24 mouse cellular contexts compared by ENCODE assay signal in genomic region chr17:83712341-83712740, GRCm38 (mm10). TPM values are rescaled to one million over a fixed set of nuclear protein-coding genes. Genes with fewer than 3 reads are reported as not detected.
DNase-seq lines count a peak whose midpoint lies in the region; ATAC-seq and TF ChIP-seq lines count a peak whose summit lies in the region.
"Had no signal": no experiment of that assay in that cellular context is flagged by ENCODE, and none has a peak within 500 bp of the region (broad histone marks: within the 10 kb centered on the region; RNA-seq: fewer than 3 reads in every experiment).

No protein-coding gene starts in this region.

- peaks cover 8% of the 10 kb centered on the region; the same call in 1 of the 2 replicates for H3K4me1 ChIP-seq in embryonic facial prominence, embryonic 12.5 days
- H3K4me1 ChIP-seq in embryonic facial prominence, embryonic 10.5 days: peaks cover 3% of the 10 kb centered on the region
- peaks cover 62% of the 10 kb centered on the region for H3K4me1 ChIP-seq in E14TG2a.4 (replicated peaks; ENCODE audit: low read depth, low read length)
- H3K4me1 ChIP-seq: hindbrain, embryonic 12.5 days had no signal

- TF ChIP-seq CTCF in E14TG2a.4 (conservative IDR thresholded peaks at IDR 0.05; ENCODE audit: low read length): no peak

- DNase-seq in embryonic facial prominence, embryonic 10.5 days (ENCODE audit: low spot score): no peak
- peak; percentile 52 for DNase-seq in layer of hippocampus, adult 9-11 months
- DNase-seq in layer of hippocampus, adult 9-10 months (ENCODE audit: low spot score): no peak
- DNase-seq in telencephalon, adult 2 months (ENCODE audit: low read depth, low spot score): peak; percentile 51
- DNase-seq in thymus, adult 18-20 months: no peak
- DNase-seq: adrenal gland, postnatal 10 days; adrenal gland, postnatal 36 days; cerebellum, adult 11-12 months; cerebellum, adult 8-10 months; cerebellum, postnatal 10 days; cerebellum, postnatal 36 days; gastrocnemius, adult 2 months; gastrocnemius, postnatal 14 days; heart, adult 11 months had no signal

- no peaks in the 10 kb centered on the region for H3K9me3 ChIP-seq in embryonic facial prominence, embryonic 12.5 days
- peaks cover 2% of the 10 kb centered on the region; the same call in 1 of the 2 replicates for H3K9me3 ChIP-seq in embryonic facial prominence, embryonic 10.5 days
- H3K9me3 ChIP-seq in E14TG2a.4 (ENCODE audit: low read length): no peaks in the 10 kb centered on the region
- H3K9me3 ChIP-seq: forebrain, embryonic 12.5 days; forebrain, embryonic 15.5 days; hindbrain, embryonic 12.5 days had no signal

- ATAC-seq in embryonic facial prominence, embryonic 12.5 days (ENCODE audit: insufficient number of reproducible peaks, insufficient read depth, low FRiP score, low TSS enrichment): peak; percentile 28; the same call in 1 of the 2 replicates
- ATAC-seq: forebrain, embryonic 15.5 days; Patski had no signal

- no peak overlapping the region for H3K27ac ChIP-seq in embryonic facial prominence, embryonic 12.5 days
- no peak overlapping the region for H3K27ac ChIP-seq in embryonic facial prominence, embryonic 10.5 days (replicated peaks)
- H3K27ac ChIP-seq: embryonic facial prominence, embryonic 13.5 days; forebrain, embryonic 12.5 days; forebrain, embryonic 15.5 days; gastrocnemius, adult 2 months; hindbrain, embryonic 12.5 days; hindbrain, embryonic 15.5 days had no signal

- 89% methylated on average over 9 of the region's 9 CpGs for WGBS in embryonic facial prominence, embryonic 12.5 days
- WGBS in embryonic facial prominence, embryonic 10.5 days: 91% methylated on average over 9 of the region's 9 CpGs

- H3K4me3 ChIP-seq in embryonic facial prominence, embryonic 12.5 days: no peak overlapping the region
- H3K4me3 ChIP-seq in embryonic facial prominence, embryonic 10.5 days: no peak overlapping the region
- 0 out of 2 replicates have a peak overlapping the region, but pooled peaks have one; percentile 2 for H3K4me3 ChIP-seq in E14TG2a.4 (replicated peaks; ENCODE audit: low read length)
- H3K4me3 ChIP-seq: embryonic facial prominence, embryonic 13.5 days; erythroblast, embryonic 14.5 days; forebrain, embryonic 12.5 days; forebrain, embryonic 15.5 days; gastrocnemius, adult 2 months; hindbrain, embryonic 12.5 days; hindbrain, embryonic 15.5 days had no signal

- H3K9ac ChIP-seq in embryonic facial prominence, embryonic 12.5 days: no peak overlapping the region
- H3K9ac ChIP-seq: embryonic facial prominence, embryonic 13.5 days; forebrain, embryonic 12.5 days; forebrain, embryonic 15.5 days; hindbrain, embryonic 12.5 days; hindbrain, embryonic 15.5 days had no signal

- H3K4me2 ChIP-seq in embryonic facial prominence, embryonic 12.5 days (replicated peaks): no peak overlapping the region
- H3K4me2 ChIP-seq: embryonic facial prominence, embryonic 13.5 days; forebrain, embryonic 12.5 days; forebrain, embryonic 15.5 days; heart, embryonic 11.5 days; hindbrain, embryonic 12.5 days; hindbrain, embryonic 15.5 days had no signal

- no peaks in the 10 kb centered on the region for H3K27me3 ChIP-seq in embryonic facial prominence, embryonic 12.5 days
- H3K27me3 ChIP-seq in embryonic facial prominence, embryonic 10.5 days (replicated peaks; ENCODE audit: low read depth, poor library complexity, severe bottlenecking): no peaks in the 10 kb centered on the region
- no peaks in the 10 kb centered on the region for H3K27me3 ChIP-seq in E14TG2a.4 (ENCODE audit: insufficient read depth, low read length)
- H3K27me3 ChIP-seq: embryonic facial prominence, embryonic 13.5 days; forebrain, embryonic 12.5 days; forebrain, embryonic 15.5 days; hindbrain, embryonic 12.5 days; hindbrain, embryonic 15.5 days; Patski had no signal

- peaks cover 46% of the 10 kb centered on the region for H3K36me3 ChIP-seq in embryonic facial prominence, embryonic 12.5 days
- H3K36me3 ChIP-seq in embryonic facial prominence, embryonic 10.5 days (replicated peaks): peaks cover 68% of the 10 kb centered on the region
- H3K36me3 ChIP-seq in E14TG2a.4 (ENCODE audit: insufficient read depth, low read length): peaks cover 81% of the 10 kb centered on the region

RNA-seq across cellular contexts. Expression of gene Mta3, which starts 6.4 kb away (rescaled TPM):
- 49.2 and 49.7 TPM in 2 replicates for polyA plus RNA-seq in embryonic facial prominence, embryonic 12.5 days (2016; fragmentation: Nextera tagmentation; extraction: Ambion mirVana)
- 38.4 and 40.5 TPM in 2 replicates for polyA plus RNA-seq in embryonic facial prominence, embryonic 10.5 days (2016; fragmentation: Nextera tagmentation; extraction: Ambion mirVana)

Comparison
In these comparisons a context has a peak if more than half of its experiments do, and no peak if none do; other contexts are left out.
1. DNase-seq: peak in layer of hippocampus, adult 9-11 months (single experiment) and telencephalon, adult 2 months (single experiment); none in embryonic facial prominence, embryonic 10.5 days (single experiment), layer of hippocampus, adult 9-10 months (single experiment) and thymus, adult 18-20 months (0 of 2).